Mouse (Mus musculus) embryo, embryonic 10 days (tissue): ENCODE data around the gene Gm11985.

Experiments used
- DNase-seq: peaks from one replicate; pipeline ENCODE4 v3.0.0-alpha.2; 2015; ENCODE audit warnings: low spot score

Gm11985 gene

DNA sequence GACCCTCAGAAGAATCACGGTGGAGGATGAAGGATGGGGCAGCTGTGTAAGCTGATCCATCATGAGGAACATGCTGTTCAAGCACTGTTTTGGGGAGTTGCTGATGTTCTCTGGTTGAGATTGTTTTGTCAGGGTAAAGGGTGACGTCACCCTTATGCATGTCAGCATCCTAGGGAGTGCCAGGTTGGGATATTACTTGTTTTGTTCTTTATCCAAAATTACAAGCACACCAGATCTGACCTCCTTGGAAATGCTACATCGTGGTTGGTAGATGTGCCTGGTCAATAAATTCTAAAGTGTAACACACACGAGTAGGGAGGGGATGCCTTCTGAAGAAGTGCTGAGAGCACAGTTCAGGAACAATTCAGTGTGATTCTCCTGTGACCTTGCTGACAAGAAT is 31.9 kb downstream of the Gm11985 start:
- no peak for DNase-seq

DNA sequence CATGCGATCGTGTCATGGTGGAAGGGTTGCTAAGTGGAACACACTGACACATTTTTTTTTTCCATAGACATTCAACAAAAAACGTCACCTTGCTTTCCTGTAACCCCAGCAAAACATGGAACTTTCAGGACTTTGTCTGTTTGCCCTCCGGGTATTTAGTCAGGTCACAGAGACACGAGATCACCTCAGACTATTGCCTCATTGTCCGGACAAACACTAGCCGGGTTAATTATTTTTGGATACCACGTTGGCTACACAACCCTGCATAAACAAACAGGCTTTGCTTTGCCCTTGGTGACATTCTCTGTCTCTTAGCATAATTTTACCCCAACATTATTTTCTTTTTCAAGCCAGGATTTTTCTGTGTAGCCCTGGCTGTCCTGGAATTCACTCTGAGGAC is 35.3 kb downstream of the Gm11985 start:
- no peak for DNase-seq

DNA sequence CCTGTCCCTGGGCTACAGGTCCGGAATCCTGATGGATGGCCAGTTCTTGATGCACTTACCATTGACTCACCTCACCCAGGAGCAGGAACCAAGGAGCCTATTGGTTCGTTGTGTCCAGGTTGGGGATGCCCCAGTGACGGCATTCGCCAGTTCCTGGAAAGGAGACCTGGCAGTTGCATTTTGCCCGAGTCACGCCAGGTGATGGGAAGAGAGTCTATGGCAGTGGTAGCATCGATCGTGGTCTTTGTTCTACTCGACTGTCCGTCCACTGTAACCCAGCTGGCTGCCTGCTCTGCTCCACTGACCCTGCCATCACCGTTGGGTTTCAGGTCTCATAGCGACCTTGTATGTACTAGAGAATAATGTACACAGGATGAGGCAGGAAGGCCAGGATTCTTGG is 36.0 kb downstream of the Gm11985 start:
- DNase-seq, result no peak

DNA sequence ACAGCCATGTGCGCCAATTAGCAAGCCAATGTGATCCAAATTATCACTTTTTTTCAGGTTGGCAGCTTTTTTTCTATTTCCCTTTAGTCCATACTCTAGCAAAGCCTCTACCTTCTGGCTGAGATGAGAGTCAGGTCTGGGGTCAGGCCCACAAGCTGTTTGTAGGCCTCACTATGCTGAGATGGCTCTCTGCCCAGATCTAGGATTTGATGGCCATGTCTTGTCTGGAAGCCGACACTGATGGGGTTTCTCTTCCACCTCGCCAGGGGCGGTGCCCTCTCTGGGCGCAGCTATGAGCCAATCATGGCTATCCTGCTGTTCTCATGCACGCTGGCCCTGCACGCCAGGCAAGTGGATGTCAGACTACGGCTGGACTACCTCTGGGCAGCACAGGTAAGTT is 37.9 kb downstream of the Gm11985 start:
- DNase-seq, result no peak

DNA sequence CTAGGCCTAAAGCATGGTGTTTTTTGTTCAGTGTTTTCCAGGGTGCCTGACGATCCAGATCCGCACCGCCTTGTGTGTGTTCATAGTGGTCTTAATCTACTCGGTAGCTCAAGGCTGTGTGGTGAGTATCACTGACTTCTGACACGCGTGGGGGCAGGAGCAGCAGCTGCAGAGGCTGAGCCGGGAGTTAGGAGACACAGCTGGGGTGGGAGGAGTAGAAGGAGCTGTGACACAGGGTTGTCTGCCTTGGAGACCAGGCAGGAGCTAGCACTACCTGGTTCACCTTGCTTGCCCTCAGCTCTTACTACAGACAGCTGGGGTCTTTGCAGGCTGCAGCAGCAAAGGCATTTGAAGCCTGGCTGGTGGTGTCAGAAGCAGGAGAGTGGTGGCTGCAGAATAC is 38.9 kb downstream of the Gm11985 start:
- no peak for DNase-seq

DNA sequence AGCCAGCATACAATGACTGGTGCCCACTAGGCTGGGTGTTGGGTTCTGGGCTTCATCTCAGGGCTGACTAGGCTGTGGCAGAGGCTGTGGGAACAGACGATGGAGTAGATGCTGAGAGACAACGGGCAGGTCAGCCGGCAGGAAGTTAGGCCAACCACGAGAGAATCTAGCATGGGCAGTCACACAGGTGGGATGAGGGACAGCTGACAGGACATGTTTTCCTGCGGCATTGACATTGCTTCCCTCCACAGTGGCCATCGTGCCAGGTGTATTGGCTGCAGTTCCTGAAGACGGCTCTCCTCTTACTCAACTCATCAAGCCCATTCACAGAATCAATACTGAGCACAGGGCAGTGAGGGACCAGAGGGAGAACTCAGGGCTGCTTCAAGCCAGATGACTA is 40.4 kb downstream of the Gm11985 start:
- no peak for DNase-seq

DNA sequence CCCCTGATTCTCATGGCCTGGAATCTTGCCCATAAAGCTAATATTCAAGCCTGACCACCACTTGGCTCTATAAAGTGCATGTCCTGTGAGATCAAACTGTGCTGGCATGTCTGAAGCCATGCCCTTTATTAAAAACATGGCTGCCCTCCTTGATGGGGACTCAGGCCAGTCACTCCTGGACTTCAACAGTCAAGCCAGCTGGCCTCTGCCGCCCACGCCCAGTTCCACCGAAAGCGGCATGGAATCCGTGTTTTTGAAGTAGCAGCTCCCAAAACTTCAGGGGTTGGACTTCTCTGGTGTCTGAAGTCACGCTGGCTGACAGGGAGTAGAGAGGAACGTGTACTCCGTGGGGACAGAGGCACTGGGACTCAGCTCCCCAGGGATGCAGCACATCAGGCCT is 40.8 kb downstream of the Gm11985 start:
- DNase-seq, result no peak

DNA sequence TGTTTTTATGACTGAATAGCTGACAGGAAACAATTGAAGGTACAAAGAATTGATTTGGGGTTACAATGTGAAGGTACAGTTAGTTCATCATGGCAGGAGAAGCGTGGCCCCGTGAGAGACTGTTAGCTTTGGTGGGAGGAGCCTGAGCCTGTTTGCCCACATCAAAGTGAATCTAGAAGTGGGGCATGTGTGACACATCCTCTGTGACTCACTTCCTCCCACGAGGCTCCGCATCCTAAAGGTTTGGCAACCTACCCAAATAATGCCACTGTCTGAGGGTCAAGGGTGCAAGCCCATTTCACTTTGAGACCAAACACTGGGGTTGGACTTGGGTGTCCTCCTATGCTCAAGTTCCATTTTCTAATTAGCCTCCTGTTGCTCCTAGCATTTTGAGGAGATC is 43.1 kb downstream of the Gm11985 start:
- DNase-seq, result no peak

DNA sequence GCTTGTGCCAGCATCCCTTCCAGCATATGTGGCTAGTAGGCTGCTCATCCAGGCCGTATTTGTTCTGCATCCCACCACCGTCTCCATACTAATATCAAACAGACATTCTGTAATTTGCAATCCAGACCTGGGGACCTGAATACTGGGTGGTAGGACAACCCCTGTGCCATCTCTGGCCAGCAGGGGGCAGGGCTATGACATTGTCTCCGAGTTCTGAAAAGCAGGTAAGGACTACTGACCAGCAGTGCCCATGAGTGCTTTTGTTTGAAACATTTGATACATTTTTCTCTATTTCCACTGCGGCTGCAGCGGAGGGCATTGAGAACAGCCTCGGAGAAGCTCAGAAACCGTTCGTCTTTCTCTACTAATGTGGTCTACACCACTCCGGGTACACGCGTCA is 44.0 kb downstream of the Gm11985 start:
- DNase-seq, result peak; percentile 35

DNA sequence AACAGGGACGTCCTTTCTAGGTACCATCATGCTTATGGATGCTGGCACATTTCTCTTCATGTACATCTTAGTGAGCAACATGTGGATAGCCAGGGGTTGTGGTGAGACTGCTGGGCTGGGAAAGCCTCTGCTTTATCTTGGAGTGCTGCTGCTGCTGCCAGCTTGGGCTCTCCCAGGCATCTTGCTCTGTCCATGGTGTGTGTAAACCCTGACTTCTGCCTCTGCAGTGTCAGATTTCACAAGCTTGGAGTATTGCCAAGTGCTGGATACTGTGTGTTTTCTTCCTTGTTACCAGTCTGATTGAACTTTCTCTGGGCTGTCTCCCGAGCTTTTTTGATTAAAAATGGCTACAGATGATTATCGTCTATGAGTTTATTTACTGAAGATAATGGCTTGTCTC is 45.6 kb downstream of the Gm11985 start:
- DNase-seq, result peak; percentile 51

DNA sequence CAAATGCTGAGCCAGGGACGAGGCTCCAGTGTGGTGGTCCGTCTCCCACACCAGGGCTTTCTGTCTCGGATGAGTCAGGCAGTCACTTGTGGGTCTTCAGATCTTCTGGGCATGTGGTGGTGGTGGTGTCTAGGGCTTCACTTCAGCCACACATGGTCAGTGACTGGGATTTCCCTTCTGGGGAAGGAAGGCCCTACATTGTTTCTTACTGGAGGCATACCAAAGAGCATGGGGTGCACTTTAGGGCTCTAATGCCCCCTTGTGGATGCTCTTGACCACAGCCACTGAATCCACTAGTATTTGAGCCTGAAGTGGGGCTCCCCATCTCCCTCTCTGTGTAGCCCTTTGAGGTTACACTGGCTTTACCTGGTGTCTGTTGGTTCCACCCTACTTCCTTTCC is 47.9 kb downstream of the Gm11985 start:
- DNase-seq, result peak; percentile 68

DNA sequence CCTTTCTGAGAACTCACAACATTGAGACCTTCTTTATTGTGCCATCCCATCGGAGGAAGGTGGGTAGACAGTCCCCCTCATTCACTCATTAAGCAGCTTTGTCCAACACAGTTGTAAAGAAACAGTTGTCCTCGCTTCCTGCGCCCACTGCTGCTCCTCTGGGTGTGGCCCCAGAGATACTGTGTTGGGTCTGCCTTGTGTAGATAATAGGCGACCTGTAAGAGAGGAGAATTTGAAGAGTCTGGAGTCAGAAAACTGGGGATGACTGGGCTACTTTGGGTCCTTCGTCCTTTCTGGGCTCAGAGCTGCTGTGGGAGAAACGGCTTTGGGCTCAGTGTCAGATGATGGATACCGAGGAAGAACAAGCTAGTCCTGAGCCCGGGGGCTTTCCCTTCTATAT is 50.0 kb downstream of the Gm11985 start:
- no peak for DNase-seq

DNA sequence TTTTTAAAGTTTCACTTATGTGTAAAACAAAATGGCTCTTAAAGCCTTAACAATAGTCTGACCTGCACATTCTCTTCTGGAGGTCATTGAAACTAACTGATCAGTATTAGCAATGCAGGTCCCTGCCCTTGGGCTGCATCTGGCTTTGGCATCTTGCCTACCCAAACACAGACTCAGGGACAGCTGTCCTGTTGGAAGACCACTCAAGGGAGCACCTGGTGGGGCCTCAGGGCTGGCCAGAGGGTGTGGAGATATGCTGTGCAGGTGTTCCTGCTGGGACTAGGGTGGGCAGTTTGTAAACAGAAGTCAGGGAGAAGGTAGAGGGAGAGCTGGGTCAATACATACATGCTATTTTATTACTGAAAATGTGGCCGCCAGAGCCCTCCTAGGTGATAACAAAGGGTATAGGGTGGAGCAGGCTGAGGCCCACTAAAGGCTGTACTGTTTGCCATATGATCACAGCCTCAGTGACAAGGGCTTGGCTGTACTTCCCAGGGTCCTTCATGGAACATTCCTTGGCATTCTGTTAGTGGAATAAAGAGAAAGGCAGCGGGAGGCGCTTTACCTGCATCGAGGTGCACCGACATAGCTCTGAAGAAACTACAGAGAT is 52.0 kb downstream of the Gm11985 start:
- DNase-seq, result no peak

DNA sequence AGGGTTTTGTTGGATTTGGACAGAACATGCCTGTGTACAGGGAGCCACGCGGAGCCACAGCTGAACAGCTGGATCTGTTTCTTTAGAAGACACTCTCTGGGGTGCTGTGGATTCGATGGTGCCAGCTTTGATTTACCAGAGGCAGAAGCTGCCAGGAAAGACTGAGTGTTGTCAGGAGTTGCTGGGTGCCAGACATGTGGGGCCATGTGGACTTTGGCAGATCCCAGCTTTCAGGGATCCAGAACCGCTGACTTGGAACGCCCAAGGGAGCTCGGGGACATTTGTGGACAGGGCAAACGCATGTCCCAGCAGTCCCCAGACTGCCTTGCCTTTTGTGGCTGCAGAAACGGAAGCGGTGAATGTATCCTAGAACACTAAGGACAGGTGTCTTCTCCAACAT is 52.6 kb downstream of the Gm11985 start:
- DNase-seq, result no peak

DNA sequence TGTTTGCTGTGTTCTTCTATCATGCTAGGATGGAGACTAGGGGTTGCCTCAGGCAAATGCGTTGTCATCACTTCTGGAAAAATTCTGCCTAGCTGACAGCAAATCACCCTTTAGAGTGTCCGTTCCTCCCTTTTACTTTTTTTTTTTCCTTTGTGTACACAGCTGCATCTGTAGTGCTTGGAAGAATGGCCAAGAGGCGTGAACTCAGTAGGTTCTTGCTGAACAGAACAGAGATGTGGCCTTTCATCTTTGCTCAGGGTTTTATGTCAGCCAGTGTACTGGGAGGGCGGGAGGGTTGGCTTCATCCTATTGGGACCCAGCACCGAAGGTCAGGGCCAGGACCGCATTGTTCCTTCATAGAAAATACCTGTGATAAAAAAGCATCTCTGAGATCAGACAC is 53.1 kb downstream of the Gm11985 start:
- no peak for DNase-seq

DNA sequence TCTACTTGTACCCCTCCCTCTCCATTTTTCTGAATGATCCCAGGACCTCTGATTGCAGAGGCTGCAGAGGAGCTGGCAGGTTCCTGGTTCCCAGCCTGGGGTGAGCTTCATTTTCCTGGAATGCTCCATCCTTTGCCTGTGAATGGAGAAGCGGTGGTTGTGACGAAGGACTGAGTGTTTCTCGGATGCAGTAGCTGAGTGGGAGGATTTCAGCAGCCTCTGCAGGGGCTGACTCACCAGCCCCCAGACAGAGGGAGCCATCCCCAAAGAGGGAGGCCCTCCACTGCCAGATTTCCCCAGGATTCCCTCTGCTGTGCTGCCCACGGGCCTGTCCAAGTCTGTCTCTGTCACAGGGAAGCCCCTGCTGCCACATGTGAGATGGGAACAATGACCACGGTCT is 54.0 kb downstream of the Gm11985 start:
- DNase-seq, result no peak

DNA sequence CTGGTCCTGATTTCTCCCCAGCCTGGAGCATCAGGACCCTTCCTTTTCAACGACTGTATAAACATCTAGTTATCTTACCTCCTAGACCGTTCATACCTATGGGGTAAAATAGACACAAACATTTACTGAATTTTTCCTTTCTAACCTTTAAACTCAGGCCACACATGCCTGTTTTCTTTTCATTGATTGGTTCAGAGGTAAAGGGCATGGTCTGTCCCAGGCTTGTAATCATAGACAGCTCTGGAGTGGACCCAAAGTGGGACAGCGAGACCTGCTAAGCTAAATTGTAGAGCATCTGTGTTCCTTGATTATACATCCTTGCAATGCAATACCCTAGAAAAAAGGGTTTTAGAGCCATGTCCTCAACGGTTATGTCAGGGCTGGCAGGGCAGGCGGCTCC is 54.6 kb downstream of the Gm11985 start:
- DNase-seq, result no peak
